Mouse (Mus musculus) ES-E14 (cell line): ENCODE measurements around the gene Trappc6b. TPM values are rescaled to one million over a fixed set of nuclear protein-coding genes. Genes with fewer than 3 reads are reported as not detected.

Experiments
- DNase-seq: peaks from one replicate; pipeline ENCODE4 v3.0.0-alpha.2; 2013; ENCODE audit warnings: low read depth, low spot score
- H3K27ac ChIP-seq: 2 replicates; pipeline ENCODE4 v1.5.1; 2012; ENCODE audit warnings: low read depth, mild to moderate bottlenecking, low read length, moderate library complexity, mixed read lengths; ENCODE audit not compliant: poor library complexity, insufficient read depth, severe bottlenecking
- H3K36me3 ChIP-seq: 2 replicates; pipeline ENCODE4 v1.6.1; 2012; ENCODE audit warnings: mild to moderate bottlenecking, low read length, moderate library complexity, mixed read lengths; ENCODE audit not compliant: control insufficient read depth, poor library complexity, insufficient read depth, severe bottlenecking
- H3K4me1 ChIP-seq, 2 experiments: fragments of 150-350 bp in 1 of 2; sonication (generic) in 1 of 2; 2 replicates each; pipeline ENCODE4 v1.6.1; 2012; ENCODE audit warnings: low read length in 2 of 2, mild to moderate bottlenecking in 1 of 2, mixed read lengths in 1 of 2; ENCODE audit not compliant: control insufficient read depth in 2 of 2, insufficient read depth in 2 of 2, poor library complexity in 1 of 2
- H3K4me3 ChIP-seq, 2 experiments: fragments of 150-350 bp in 1 of 2; sonication (generic) in 1 of 2; 2 replicates each; pipeline ENCODE4 v1.5.1; 2012; ENCODE audit warnings: low read length in 2 of 2, low read depth in 1 of 2, mild to moderate bottlenecking in 1 of 2, mixed read lengths in 1 of 2; ENCODE audit not compliant: insufficient read depth in 1 of 2, poor library complexity in 1 of 2, severe bottlenecking in 1 of 2
- H3K9ac ChIP-seq: 2 replicates; pipeline ENCODE4 v1.6.1; 2012; ENCODE audit warnings: low read depth, mild to moderate bottlenecking, low read length, mixed read lengths; ENCODE audit not compliant: poor library complexity, insufficient read depth, severe bottlenecking
- H3K9me3 ChIP-seq: fragments of 150-350 bp; sonication (generic); 2 replicates; pipeline ENCODE4 v1.6.1; 2012; ENCODE audit warnings: low read depth, mild to moderate bottlenecking, low read length; ENCODE audit not compliant: control insufficient read depth, insufficient read depth
- CHD2 ChIP-seq: IDR thresholded peaks from 2 replicates; pipeline ENCODE4 v1.6.1; 2014; ENCODE audit warnings: mild to moderate bottlenecking, low read depth, low read length, inconsistent platforms
- HCFC1 ChIP-seq: IDR thresholded peaks from 2 replicates; pipeline ENCODE4 v1.6.1; 2012; ENCODE audit warnings: low read length, inconsistent platforms, borderline replicate concordance; ENCODE audit not compliant: insufficient read depth
- MAFK ChIP-seq: IDR thresholded peaks from 2 replicates; pipeline ENCODE4 v1.6.1; 2014; ENCODE audit warnings: mild to moderate bottlenecking, low read depth, low read length, inconsistent platforms; ENCODE audit not compliant: insufficient read depth
- ZC3H11A ChIP-seq: IDR thresholded peaks from 2 replicates; pipeline ENCODE4 v1.6.1; 2012; ENCODE audit warnings: low read depth, mild to moderate bottlenecking, inconsistent platforms, low read length, borderline replicate concordance
- ZNF384 ChIP-seq: IDR thresholded peaks from 2 replicates; pipeline ENCODE4 v1.6.1; 2012; ENCODE audit warnings: low read depth, low read length, inconsistent platforms
- in situ Hi-C, 2 experiments: fragments of 600-800 bp; cut with MboI; formaldehyde crosslinking; loops; one replicate each; pipeline ENCODE4 v1.15.1; 2025; ENCODE audit warnings: low sequenced_read_pairs in 2 of 2, inconsistent platforms in 1 of 2; ENCODE audit not compliant: unreplicated experiment in 2 of 2
- total RNA-seq: library from RNA; depleted of rRNA; stranded (reverse); fragments of 300-350 nt; gene quantifications from 2 replicates; pipeline ENCODE4 v1.2.3, GENCODE M21; 2012

The Trappc6b gene
- total RNA-seq, 1 experiment, result 44.1 TPM

DNA sequence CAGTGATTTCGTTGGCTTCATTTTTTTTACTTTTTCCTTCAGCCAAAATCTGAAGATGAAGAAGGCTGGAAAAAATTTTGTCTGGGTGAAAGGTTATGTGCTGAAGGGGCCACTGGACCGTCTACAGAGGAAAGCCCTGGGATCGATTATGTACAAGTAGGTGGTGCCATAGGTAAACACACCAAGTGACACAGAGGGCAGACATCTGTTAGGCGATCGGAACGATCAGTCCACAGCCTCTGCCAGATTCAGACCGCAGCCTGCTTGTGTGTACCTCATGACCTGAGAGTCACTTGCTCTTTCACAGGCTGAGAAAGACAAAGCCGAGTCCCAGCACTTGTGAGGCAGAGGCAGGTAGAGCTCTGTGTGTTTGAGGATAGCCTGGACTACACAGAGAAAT, 43.3 kb downstream of the Trappc6b start:
- H3K4me3 ChIP-seq, result no peak overlapping the region
- no peak for DNase-seq
- no peaks in the 10 kb centered on the region for H3K9me3 ChIP-seq
- peaks cover 26% of the 10 kb centered on the region for H3K36me3 ChIP-seq
- TF ChIP-seq MAFK (no peak), ZNF384 (no peak)
- in situ Hi-C loops, result no loop called here
- H3K4me1 ChIP-seq, result no peaks in the 10 kb centered on the region
- no peak overlapping the region for H3K9ac ChIP-seq
- no peak overlapping the region for H3K27ac ChIP-seq

DNA sequence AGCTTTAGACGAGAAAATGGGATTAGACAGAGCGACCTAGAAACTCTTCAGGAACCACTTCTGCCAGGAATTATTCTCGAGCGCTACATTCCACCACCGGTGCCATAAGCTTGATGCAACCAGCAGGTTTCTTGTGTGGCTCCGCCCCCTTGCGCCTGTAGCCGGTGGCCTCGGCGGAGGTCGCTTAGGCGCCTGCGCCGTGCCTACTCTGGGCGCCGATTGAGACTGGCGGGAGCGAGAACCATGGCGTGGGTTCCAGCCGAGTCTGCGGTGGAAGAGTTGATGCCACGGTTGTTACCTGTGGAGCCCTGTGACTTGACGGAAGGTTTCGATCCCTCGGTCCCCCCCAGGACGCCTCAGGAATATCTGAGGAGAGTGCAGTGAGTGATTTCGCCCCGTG, 48.0 kb downstream of the Trappc6b start, which contains the start of gene Gemin2:
TSS of gene Gemin2 (plus strand) at position 160 of the 400 bp plus-strand sequence.
- H3K27ac ChIP-seq, result peak within 1 kb of the TSS; percentile 30; the same call in 1 of the 2 replicates
- peak within 1 kb of the TSS; percentile 88 for H3K9ac ChIP-seq
- H3K4me1 ChIP-seq, result 0 out of 4 replicates have a peak, but pooled peaks cover 0 to 3% of the 10 kb centered on the region in 2 experiments
- peak within 1 kb of the TSS; percentile 74 to 96 for H3K4me3 ChIP-seq
- no peaks in the 10 kb centered on the region for H3K9me3 ChIP-seq
- in situ Hi-C loops, result no loop called here
- peaks cover 12% of the 10 kb centered on the region for H3K36me3 ChIP-seq
- DNase-seq, result peak; percentile 88
- TF ChIP-seq CHD2 (no peak), ZNF384 (no peak), HCFC1 (peak; percentile 79), ZC3H11A (no peak), MAFK (no peak)

DNA sequence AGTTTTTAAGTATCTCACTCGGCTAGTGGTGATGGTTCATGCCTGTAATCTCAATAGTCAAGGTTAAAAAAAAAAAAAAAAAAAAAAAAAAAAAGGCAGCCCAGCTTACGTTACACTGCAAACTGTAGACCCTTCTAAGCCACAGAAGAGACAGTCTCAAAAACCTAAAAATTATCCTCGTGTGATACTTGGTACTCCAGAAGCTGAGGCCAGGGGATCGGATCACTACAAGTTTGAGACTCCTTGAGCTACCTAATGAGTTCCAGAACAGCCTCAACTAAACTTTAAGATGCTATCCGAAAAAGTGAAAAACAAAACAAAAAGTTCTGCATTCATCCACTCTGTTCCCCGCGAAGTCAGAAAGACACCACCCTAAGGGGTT, 48.6 kb downstream of the Trappc6b start:
- TF ChIP-seq ZNF384, result peak; percentile 88
- no peak for TF ChIP-seq ZC3H11A
- H3K36me3 ChIP-seq, result peaks cover 8% of the 10 kb centered on the region
- no peaks in the 10 kb centered on the region for H3K9me3 ChIP-seq
- 0 out of 4 replicates have a peak, but pooled peaks cover 0 to 3% of the 10 kb centered on the region in 2 experiments for H3K4me1 ChIP-seq
- H3K27ac ChIP-seq, result no peak overlapping the region; the same call in 1 of the 2 replicates
- DNase-seq, result no peak
- in situ Hi-C loops, result no loop called here
- H3K9ac ChIP-seq, result peak overlapping the region; percentile 48; the same call in 1 of the 2 replicates
- H3K4me3 ChIP-seq, result peak overlapping the region; percentile 54 to 96

DNA sequence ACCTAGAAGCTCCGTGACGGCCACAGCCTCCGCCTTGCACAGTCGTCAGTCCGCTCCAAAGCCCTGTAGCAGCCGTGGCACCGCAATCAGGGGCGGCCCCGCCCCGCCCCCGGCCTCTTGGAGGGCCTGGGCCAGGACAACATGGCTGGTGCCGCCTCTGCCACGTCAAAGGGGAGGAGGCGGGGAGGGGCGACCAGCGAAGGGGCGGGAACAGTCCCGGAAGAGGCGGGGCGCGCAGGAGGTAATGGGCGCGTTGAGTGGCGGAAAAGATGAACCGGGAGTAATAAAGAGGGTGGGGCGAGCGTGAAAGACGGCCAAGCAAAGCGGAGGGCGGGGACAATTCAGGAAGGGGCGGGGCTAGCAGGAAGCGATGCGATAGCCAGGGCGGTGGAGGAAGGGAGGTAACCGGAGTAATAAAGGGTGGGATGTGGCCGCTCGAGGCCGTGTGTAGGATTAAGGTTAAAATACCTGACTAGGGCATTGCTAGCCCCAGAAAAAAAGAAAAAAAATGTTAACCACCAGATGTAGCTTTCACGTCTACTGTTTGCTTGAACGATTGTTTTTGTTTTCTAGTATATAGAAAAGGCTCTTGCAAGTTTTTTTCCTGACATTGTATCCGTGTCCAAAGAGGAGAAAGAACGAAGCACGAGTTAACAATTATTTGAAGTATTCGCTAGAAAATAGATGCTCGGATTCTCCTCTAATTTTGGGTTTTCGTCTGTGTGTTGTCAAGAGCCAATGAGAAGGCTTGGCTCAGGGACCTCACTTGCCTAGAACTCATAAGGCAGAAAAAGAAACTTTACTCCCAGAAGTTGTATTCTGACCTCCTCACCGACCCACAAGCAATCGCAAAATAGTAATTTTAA, 49.2 kb downstream of the Trappc6b start, which contains the start of gene Sec23a:
TSS of gene Sec23a (minus strand) at position 174 of the 866 bp plus-strand sequence.
- peak; percentile 99 for DNase-seq
- no peak for TF ChIP-seq MAFK
- no peak for TF ChIP-seq ZC3H11A
- peak; percentile 43 for TF ChIP-seq CHD2
- TF ChIP-seq ZNF384, result no peak
- TF ChIP-seq HCFC1, result peak; percentile 62; the same call in 1 of the 2 replicates
- H3K36me3 ChIP-seq, result peaks cover 3% of the 10 kb centered on the region; the same call in 1 of the 2 replicates
- 0 out of 4 replicates have a peak, but pooled peaks cover 0 to 3% of the 10 kb centered on the region in 2 experiments for H3K4me1 ChIP-seq
- H3K9ac ChIP-seq, result peak within 1 kb of the TSS; percentile 78
- H3K27ac ChIP-seq, result no peak within 1 kb of the TSS; the same call in 1 of the 2 replicates
- in situ Hi-C loops, result no loop called here
- H3K9me3 ChIP-seq, result no peaks in the 10 kb centered on the region
- H3K4me3 ChIP-seq, result peak within 1 kb of the TSS; percentile 76 to 99
